Mouse (Mus musculus) myocyte (in vitro differentiated cells): ENCODE data around the gene Zfp128.

Experiments
- POLR2A ChIP-seq: IDR thresholded peaks from one replicate; pipeline ENCODE4 v1.6.1; 2011; ENCODE audit warnings: low read depth, mild to moderate bottlenecking, control low read depth, moderate library complexity; ENCODE audit not compliant: insufficient read length
- TCF12 ChIP-seq: IDR thresholded peaks from one replicate; pipeline ENCODE4 v1.6.1; 2011; ENCODE audit warnings: mild to moderate bottlenecking, control low read depth; ENCODE audit not compliant: poor library complexity, insufficient read depth, severe bottlenecking

DNA sequence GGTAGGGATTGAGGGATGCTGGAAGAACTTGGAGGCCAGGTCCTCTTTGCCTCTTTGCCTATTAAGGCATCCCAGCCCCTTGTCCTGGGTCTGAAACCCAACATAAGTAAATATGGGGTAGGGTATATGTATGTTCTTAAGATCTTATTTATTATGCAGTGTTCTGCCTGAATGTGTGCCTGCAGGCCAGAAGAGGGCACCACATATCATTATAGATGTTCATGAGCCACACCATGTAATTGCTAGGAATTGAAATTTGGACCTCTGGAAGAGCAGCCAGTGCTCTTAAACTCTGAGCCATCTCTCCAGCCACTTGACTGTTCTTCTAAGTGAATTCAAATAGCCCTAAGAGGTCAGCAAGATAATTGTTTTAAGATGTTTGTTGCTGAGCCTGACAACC lies 32.6 kb downstream of the Zfp128 start:
- TF ChIP-seq POLR2A (no peak), TCF12 (no peak)
